Mouse (Mus musculus): Measurements from ENCODE around the gene Cdk19. TPM values are rescaled to one million over a fixed set of nuclear protein-coding genes. Genes with fewer than 3 reads are reported as not detected.
"Not testable (repeated sequence)": the region's sequence is repeated elsewhere in the genome, so short reads cannot be mapped to it uniquely, and the experiment has no call there.

Cdk19 gene
- total RNA-seq, 4 experiments from 2014 or later: 12.1 to 13.7 (median 13.4) TPM

- DNase-seq (ENCODE audit: low spot score): no peak
Observed at GRCm38 (mm10) chr10:40385397-40385796, 46.0 kb downstream of the Cdk19 start.

DNA sequence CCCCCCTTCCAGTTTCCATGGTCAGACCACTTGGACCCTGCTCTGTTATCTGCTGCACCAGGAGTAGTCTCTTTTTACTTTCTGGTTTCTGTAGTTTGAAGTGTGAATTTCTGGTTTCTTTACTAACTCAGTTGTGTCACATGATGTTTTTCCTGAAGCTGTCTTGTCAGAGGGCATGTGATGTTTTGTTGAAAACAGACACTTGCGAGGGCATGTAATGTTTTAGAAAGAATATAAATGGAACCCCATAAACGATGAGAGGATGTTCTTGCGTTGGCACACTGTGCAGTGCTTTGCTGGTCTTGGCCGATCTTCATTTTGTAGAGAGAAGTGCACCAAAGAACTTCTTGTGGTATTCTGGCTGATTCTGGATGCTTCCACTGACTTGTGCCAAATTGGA lies 46.8 kb downstream of the Cdk19 start:
- no peak for DNase-seq (ENCODE audit: low spot score)

DNA sequence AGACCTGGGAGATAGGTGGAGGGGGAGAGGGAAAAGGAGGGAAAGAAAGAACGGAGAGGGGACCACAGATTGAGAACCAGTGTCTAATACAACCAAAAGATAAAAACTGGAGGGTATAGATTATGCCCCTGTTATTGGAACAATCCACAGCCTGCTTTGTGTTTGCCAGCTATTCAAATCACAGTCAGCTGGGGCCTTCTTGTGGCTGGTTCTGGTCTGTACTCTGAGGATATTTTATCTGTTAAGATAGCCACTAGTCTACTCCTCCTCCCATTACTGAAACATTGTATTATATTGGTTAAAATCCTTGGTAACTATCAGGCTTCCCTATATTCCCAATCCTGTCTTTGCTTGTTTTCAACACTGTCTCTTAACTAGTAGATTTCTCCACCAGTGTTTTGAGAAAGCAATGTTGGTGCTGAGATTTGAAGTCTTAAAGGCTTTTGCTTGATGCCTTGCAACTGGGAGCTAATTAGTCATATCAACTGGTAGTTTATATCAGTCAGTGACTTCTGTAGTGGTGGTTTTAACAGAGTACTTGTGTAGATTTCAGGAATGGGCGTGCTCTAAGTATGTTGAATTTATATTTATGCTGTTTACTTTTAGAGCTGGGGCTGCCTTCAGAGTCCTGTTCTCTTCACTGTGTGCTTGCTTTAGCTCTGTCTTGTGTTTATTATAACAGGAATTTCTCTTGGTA lies 54.2 kb downstream of the Cdk19 start:
- DNase-seq (ENCODE audit: low spot score): no peak

GRCm38 (mm10) chr10:40398842-40399241 lies 59.5 kb downstream of the Cdk19 start:
- DNase-seq (ENCODE audit: low spot score): no peak

- no peak for DNase-seq (ENCODE audit: low spot score)
Observed at GRCm38 (mm10) chr10:40399328-40399727, 60.0 kb downstream of the Cdk19 start.

GRCm38 (mm10) chr10:40400293-40400692 lies 60.9 kb downstream of the Cdk19 start:
- DNase-seq (ENCODE audit: low spot score): no peak

DNA sequence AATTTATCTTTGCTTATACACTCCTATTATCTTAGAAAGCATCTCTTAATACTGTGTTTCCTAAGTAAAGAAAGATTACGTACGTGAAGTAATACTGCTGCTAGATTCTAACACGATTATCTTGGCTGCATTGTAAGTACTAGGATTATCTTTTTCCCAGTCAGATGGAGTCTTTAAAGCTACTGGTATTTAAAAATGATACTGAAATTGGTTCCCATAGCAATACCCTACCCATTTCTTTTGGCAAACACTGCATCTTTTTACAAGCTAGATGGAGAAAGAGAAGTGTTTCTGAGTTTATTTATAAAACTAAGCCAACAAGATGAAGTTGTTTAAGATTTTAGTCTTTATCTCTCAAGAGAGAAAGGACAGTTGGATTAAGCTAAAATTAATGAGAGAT lies 67.3 kb downstream of the Cdk19 start:
- no peak for DNase-seq (ENCODE audit: low spot score)

DNA sequence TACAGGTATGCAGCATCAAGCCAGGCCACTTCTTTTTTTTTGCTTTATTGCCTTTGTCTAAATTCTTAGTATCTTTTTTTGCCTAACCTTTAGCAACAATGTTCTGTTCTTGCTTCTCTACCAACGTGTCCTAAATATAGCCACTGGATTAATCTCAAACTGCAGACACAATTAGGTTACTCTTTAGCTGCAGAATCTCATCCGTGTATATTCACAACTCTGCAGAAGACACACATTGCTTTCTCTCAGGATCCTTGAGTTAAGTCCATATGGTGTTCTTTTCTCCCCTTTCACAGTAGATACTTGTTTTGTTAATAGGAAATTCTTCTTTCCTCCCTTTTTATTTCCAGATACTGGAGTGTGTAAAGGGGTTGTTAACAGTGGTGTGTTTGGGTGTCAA lies 70.0 kb downstream of the Cdk19 start:
- no peak for DNase-seq (ENCODE audit: low spot score)

DNA sequence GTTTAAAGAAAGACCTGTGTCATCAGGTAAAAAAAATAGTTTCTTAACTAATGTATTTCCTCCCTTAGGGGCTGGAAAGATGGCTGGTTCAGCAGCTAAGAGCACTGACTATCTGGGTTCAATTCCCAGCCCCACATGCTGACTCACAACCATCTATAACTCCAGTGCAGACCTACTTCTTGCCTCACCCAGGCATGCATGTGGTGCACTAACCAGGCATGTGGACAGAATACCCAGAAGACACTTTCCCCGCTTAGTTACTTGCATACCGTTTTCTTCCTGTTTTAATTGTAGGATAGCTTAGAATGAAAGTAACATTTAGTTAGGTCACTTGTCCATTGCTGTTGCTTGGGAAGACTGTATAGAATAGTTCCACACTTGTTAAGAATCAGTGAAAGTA lies 72.0 kb downstream of the Cdk19 start:
- no peak for DNase-seq (ENCODE audit: low spot score)

- peak; percentile 29 for DNase-seq (ENCODE audit: low spot score)
Observed at GRCm38 (mm10) chr10:40416944-40417343, 77.6 kb downstream of the Cdk19 start.

GRCm38 (mm10) chr10:40419841-40420240 lies 80.5 kb downstream of the Cdk19 start:
- DNase-seq (ENCODE audit: low spot score): no peak

GRCm38 (mm10) chr10:40420703-40421102 lies 81.3 kb downstream of the Cdk19 start:
- no peak for DNase-seq (ENCODE audit: low spot score)

DNA sequence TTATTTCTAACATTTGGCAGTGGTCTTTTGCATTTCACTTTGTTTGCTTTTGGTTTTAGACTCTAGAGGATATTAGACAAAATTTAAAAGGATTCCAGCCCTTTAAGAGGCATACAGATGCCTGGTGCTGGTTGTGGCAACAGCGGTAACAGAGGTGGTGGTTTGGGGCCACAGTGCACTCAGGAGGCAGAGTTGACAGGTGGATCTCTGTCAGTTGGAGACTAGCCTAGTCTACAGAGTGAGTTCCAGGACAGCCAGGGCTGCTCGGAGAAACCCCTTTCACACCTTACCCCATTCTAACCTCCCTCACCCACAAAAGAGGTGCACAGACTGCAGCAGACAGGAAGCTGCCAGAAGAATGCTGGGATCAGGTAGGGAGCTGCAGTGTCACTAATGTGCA lies 82.4 kb downstream of the Cdk19 start:
- no peak for DNase-seq (ENCODE audit: low spot score)

DNA sequence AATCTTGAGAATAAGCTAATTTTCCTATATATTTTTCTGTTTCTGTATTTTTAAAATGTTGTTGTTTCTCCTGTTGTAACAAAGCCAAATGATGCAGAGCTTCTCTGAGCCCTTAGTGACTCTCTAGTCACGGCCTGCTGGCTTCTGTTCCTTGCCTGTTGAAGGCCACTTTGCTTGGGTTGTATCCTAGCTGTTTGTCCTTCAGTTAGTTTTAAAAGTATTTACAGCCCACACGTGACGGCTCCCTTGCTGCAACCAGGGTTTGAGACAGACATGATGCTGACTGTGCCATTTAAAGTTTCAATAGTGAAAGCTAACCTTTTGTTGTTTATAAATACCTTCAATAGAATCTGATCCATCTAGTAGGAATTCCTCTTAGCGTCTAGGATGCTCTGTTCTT lies 83.3 kb downstream of the Cdk19 start:
- no peak for DNase-seq (ENCODE audit: low spot score)

- DNase-seq (ENCODE audit: low spot score): not testable (repeated sequence)
Observed at GRCm38 (mm10) chr10:40424428-40424827, 85.1 kb downstream of the Cdk19 start.

GRCm38 (mm10) chr10:40425243-40426095 lies 86.1 kb downstream of the Cdk19 start:
- DNase-seq (ENCODE audit: low spot score): no peak

GRCm38 (mm10) chr10:40426096-40426450 lies 86.7 kb downstream of the Cdk19 start:
- DNase-seq (ENCODE audit: low spot score): no peak

GRCm38 (mm10) chr10:40428633-40429032 lies 89.3 kb downstream of the Cdk19 start:
- no peak for DNase-seq (ENCODE audit: low spot score)

DNA sequence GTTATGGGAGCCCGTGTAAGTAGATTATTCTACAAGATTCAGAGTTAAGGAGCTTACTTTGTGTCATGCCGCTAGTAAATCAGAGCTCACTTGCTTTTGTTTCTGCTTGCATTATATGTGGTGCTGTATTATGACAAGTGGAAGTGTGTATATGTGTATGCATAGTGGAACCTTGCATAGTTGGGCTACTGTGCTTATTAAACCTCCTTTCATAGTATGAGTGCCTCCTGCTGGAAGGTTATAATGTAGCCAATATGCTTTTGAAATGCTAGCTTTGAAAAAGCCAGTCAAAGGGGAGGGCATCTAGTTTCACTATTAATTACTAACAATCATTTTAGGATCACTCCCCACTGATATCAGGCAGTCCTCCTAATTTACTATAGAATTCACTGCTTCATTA lies 89.7 kb downstream of the Cdk19 start:
- no peak for DNase-seq (ENCODE audit: low spot score)

- no peak for DNase-seq (ENCODE audit: low spot score)
Observed at GRCm38 (mm10) chr10:40430209-40430608, 90.8 kb downstream of the Cdk19 start.

DNA sequence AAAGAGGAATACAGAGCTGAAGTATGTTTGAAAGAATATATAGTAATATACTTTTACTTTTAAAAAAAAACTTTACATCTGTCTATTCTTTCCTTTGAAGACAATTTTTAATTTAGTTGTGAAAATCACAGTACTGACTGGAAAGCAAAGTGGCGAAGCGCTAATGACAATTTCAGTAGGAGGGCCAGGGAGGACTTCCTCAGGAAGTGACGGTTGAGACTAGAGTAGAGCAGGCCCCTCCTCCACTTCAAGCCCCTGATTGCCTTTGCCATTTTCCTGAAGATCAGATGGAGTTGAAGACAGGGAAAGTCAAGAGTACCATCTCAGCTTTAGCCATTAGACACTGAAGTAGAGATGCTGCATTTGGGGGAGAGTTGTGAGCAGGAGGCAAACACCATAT lies 92.6 kb downstream of the Cdk19 start:
- DNase-seq (ENCODE audit: low spot score): no peak

DNA sequence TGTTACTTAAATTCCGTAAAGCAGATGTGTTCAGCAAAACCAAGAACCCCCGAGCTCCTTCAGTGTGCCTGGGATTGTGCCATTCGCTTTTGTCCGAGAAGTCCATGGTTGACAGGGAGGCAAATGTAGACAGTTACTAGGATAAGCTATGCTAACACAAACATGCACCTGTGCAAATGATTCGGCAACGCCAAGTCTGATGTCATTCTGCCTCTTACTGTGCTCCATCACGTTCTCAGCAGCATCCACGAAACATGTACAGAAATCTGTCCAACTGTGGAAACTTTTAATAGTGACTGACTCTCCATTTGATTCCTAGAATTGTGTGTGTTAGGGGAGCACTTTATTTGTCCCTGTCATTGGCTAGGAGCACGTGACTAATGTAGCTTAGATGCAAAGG lies 93.0 kb downstream of the Cdk19 start:
- no peak for DNase-seq (ENCODE audit: low spot score)

GRCm38 (mm10) chr10:40435402-40435801 lies 96.0 kb downstream of the Cdk19 start:
- DNase-seq (ENCODE audit: low spot score): no peak

Measured in heart, adult 8-10 months (tissue).